Mouse (Mus musculus): ENCODE measurements around the gene Sycp3. TPM values are rescaled to one million over a fixed set of nuclear protein-coding genes. Genes with fewer than 3 reads are reported as not detected.
A peak's percentile ranks its signal among the peaks of the same experiment; 100 is the strongest.
"Not testable (repeated sequence)": the region's sequence is repeated elsewhere in the genome, so short reads cannot be mapped to it uniquely, and the experiment has no call there.

The Sycp3 gene
- polyA plus RNA-seq, 1 experiment from 2014 or later = not detected

DNA sequence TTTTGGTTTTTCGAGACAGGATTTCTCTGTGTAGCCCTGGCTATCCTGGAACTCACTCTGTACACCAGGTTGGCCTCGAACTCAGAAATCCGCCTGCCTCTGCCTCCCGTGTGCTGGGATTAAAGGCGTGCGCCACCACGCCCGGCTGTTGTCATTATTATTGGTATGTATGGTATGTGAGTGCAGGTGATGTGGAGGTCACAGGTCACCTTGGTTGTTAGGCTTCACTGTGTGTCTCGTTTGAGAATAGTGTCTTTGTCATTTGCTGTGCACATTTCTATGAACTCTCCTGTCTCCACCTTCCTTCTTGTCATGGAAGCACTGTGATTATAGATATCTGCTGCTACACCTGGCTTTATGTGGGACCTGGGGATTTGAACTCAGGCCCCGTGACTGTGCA, 23.5 kb downstream of the Sycp3 start:
- H3K4me3 ChIP-seq (ENCODE audit: inconsistent target); H3K36me3 ChIP-seq (ENCODE audit: inconsistent target); H3K79me2 ChIP-seq (ENCODE audit: inconsistent target); H3K27ac ChIP-seq: not testable (repeated sequence)
- 92% methylated on average over 10 of the region's 10 CpGs for WGBS (ENCODE audit: missing documents)

GRCm38 (mm10) chr10:88488629-88489028, 29.3 kb downstream of the Sycp3 start:
- H3K36me3 ChIP-seq (ENCODE audit: inconsistent target) = no peaks in the 10 kb centered on the region
- WGBS (ENCODE audit: missing documents) = 94% methylated on average over 5 of the region's 5 CpGs
- no peaks in the 10 kb centered on the region for H3K79me2 ChIP-seq (ENCODE audit: inconsistent target)
- H3K27ac ChIP-seq = no peak overlapping the region
- no peak overlapping the region for H3K4me3 ChIP-seq (ENCODE audit: inconsistent target)

GRCm38 (mm10) chr10:88491632-88492031, 32.3 kb downstream of the Sycp3 start:
- 74% methylated on average over 7 of the region's 7 CpGs for WGBS (ENCODE audit: missing documents)
- H3K27ac ChIP-seq = no peak overlapping the region

DNA sequence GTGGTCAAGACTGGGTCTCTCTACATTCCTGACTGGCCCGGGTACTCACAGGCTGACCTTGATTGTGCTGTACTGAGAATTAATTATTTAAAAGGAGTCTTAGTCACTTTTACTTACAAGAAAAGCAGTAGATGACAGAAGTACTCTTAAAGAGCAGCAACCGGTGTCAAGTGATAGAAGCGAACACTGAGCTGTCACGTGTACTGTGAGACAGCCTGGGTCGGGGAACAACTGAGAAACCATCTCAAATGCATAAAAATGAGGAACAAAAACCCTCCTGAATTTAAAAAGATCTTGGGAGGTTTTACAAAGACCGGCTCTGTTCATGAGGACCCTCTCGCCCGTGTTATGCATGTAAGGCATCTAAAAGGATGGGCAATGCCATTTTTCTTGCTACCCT, 33.3 kb downstream of the Sycp3 start:
- Histone ChIP-seq H3K27ac (no peak overlapping the region), H3K36me3 (ENCODE audit: inconsistent target) (no peaks in the 10 kb centered on the region), H3K79me2 (ENCODE audit: inconsistent target) (no peaks in the 10 kb centered on the region), H3K4me3 (ENCODE audit: inconsistent target) (no peak overlapping the region)
- 37% methylated on average over 8 of the region's 8 CpGs for WGBS (ENCODE audit: missing documents)

More at GRCm38 (mm10) chr10:88491632-88492031, 32.3 kb downstream of the Sycp3 start:
- Histone ChIP-seq H3K79me2 (ENCODE audit: inconsistent target) (no peaks in the 10 kb centered on the region), H3K36me3 (ENCODE audit: inconsistent target) (no peaks in the 10 kb centered on the region), H3K4me3 (ENCODE audit: inconsistent target) (no peak overlapping the region)

- H3K27ac ChIP-seq = no peak overlapping the region
- H3K36me3 ChIP-seq (ENCODE audit: inconsistent target) = no peaks in the 10 kb centered on the region
- H3K79me2 ChIP-seq (ENCODE audit: inconsistent target) = no peaks in the 10 kb centered on the region
- no peak overlapping the region for H3K4me3 ChIP-seq (ENCODE audit: inconsistent target)
- 67% methylated on average over 4 of the region's 4 CpGs for WGBS (ENCODE audit: missing documents)
Observed at GRCm38 (mm10) chr10:88494959-88495587, 35.7 kb downstream of the Sycp3 start.

- WGBS (ENCODE audit: missing documents) = 90% methylated on average over 9 of the region's 11 CpGs
- Histone ChIP-seq H3K27ac (no peak overlapping the region), H3K79me2 (ENCODE audit: inconsistent target) (no peaks in the 10 kb centered on the region; the same call in 1 of the 2 replicates)
Observed at GRCm38 (mm10) chr10:88496864-88497564, 37.6 kb downstream of the Sycp3 start.

DNA sequence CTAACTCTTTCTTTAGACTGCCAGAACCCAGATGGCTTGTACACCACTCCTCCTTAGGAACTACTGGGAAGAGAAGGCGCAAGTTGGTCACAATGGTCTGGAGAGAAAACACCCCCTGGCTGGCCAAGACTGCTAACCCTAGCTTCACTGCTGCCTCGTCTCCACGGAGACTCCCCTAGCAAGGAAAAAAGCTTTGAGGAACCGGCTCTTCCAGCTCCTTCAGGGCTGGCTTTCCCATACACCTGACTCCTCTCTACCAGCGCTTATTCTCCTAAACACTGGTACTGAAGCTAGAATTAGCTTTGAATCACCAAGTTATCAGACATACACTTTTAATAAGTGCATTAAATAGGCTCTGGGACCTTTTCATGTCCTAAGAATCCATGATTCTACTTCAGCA, 40.6 kb downstream of the Sycp3 start:
- Histone ChIP-seq H3K4me3 (ENCODE audit: inconsistent target) (no peak overlapping the region), H3K27ac (no peak overlapping the region), H3K79me2 (ENCODE audit: inconsistent target) (no peaks in the 10 kb centered on the region; the same call in 1 of the 2 replicates), H3K36me3 (ENCODE audit: inconsistent target) (no peaks in the 10 kb centered on the region)
- 92% methylated on average over 5 of the region's 5 CpGs for WGBS (ENCODE audit: missing documents)

More at GRCm38 (mm10) chr10:88496864-88497564, 37.6 kb downstream of the Sycp3 start:
- no peaks in the 10 kb centered on the region for H3K36me3 ChIP-seq (ENCODE audit: inconsistent target)
- no peak overlapping the region for H3K4me3 ChIP-seq (ENCODE audit: inconsistent target)

GRCm38 (mm10) chr10:88501370-88501769, 42.0 kb downstream of the Sycp3 start:
- Histone ChIP-seq H3K4me3 (ENCODE audit: inconsistent target) (no peak overlapping the region), H3K79me2 (ENCODE audit: inconsistent target) (no peaks in the 10 kb centered on the region; the same call in 1 of the 2 replicates), H3K27ac (no peak overlapping the region), H3K36me3 (ENCODE audit: inconsistent target) (no peaks in the 10 kb centered on the region)
- WGBS (ENCODE audit: missing documents) = 92% methylated on average over 10 of the region's 10 CpGs

DNA sequence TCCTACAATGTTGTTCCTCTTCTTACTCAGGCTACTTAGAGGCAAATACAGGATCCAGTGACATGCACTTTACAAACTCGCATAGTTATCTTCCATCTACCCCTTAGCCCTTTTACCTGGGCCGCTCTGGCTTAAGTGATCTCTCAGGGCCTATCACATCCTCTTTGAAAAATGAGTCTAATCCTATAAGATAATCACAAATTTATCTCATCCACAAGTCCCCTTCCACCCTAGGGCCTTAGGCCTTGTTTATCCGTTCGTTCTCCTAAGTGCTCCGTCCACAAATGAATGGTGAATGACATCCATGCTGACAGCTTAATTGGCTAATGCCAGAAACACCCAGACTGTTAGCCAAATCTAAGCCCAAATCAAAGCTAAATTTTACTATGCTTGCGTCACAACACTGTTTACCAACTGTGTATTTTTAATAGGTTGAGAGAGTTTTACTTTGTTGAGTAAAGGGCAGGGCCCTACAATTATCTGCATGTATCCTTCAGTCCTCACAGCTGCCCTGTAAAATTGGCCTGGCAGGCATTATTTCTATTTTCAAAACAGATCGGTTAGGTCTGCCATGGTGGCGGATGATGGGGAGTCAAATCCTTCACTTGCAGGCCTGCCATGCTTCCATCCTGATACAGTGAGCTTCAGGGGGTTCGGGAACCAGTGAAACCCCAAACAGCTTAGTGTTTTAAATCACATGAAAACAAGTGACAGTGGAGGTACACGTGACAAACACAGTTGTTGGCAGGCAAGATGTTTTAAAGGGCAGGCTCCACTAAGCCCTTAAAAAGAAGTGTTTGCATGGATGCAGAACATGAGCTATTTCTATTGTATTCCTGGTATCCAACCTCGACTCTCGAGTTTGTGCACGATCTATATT, 42.8 kb downstream of the Sycp3 start:
- WGBS (ENCODE audit: missing documents) = 94% methylated on average over 13 of the region's 13 CpGs
- Histone ChIP-seq H3K36me3 (ENCODE audit: inconsistent target) (no peaks in the 10 kb centered on the region), H3K27ac (no peak overlapping the region)

DNA sequence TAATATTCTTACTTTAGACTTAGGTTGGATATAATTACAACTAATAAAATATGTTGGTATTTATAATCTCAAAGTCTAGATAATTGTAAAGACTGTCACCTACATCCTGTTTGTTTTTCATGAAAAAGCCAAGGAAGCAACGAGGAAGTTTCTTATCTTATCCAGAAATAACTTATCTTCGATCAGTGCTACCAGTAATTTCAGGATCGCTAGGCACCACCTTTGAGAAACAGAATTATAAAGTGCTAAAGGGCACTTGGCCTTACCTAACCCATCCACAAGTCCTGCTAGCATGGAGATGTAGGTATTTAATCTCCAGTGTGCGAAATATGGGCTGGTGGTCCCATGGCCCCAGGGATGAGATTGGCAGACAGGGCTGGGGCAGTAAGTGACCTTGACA, 43.5 kb downstream of the Sycp3 start:
- Histone ChIP-seq H3K27ac (no peak overlapping the region), H3K36me3 (ENCODE audit: inconsistent target) (no peaks in the 10 kb centered on the region), H3K79me2 (ENCODE audit: inconsistent target) (no peaks in the 10 kb centered on the region; the same call in 1 of the 2 replicates), H3K4me3 (ENCODE audit: inconsistent target) (peak overlapping the region; percentile 78)
- 75% methylated on average over 4 of the region's 4 CpGs for WGBS (ENCODE audit: missing documents)

More for the DNA sequence above, 42.8 kb downstream of the Sycp3 start:
- Histone ChIP-seq H3K4me3 (ENCODE audit: inconsistent target) (no peak overlapping the region), H3K79me2 (ENCODE audit: inconsistent target) (no peaks in the 10 kb centered on the region; the same call in 1 of the 2 replicates)

- H3K36me3 ChIP-seq (ENCODE audit: inconsistent target) = no peaks in the 10 kb centered on the region
- 1% methylated on average over 45 of the region's 80 CpGs for WGBS (ENCODE audit: missing documents)
- H3K27ac ChIP-seq = no peak within 1 kb of the TSS
- peak within 1 kb of the TSS; percentile 78 for H3K4me3 ChIP-seq (ENCODE audit: inconsistent target)
- no peaks in the 10 kb centered on the region; the same call in 1 of the 2 replicates for H3K79me2 ChIP-seq (ENCODE audit: inconsistent target)
Observed at GRCm38 (mm10) chr10:88503421-88504314, 44.3 kb downstream of the Sycp3 start, which contains the start of gene Chpt1. Gene Chpt1 (minus strand): TSS chr10:88504073.

GRCm38 (mm10) chr10:88504481-88504880, 45.1 kb downstream of the Sycp3 start:
- Histone ChIP-seq H3K4me3 (ENCODE audit: inconsistent target) (no peak overlapping the region), H3K36me3 (ENCODE audit: inconsistent target) (no peaks in the 10 kb centered on the region), H3K79me2 (ENCODE audit: inconsistent target) (no peaks in the 10 kb centered on the region; the same call in 1 of the 2 replicates), H3K27ac (no peak overlapping the region)
- 44% methylated on average over 3 of the region's 3 CpGs for WGBS (ENCODE audit: missing documents)

GRCm38 (mm10) chr10:88505256-88505655, 45.9 kb downstream of the Sycp3 start:
- no peaks in the 10 kb centered on the region; the same call in 1 of the 2 replicates for H3K79me2 ChIP-seq (ENCODE audit: inconsistent target)
- WGBS (ENCODE audit: missing documents) = 96% methylated on average over 5 of the region's 5 CpGs
- no peaks in the 10 kb centered on the region for H3K36me3 ChIP-seq (ENCODE audit: inconsistent target)
- no peak overlapping the region for H3K27ac ChIP-seq
- no peak overlapping the region for H3K4me3 ChIP-seq (ENCODE audit: inconsistent target)

All from macrophage (primary cell).